Mouse (Mus musculus) embryonic fibroblast, embryonic 13.5 days (primary cell): ENCODE measurements around the gene Npr3.

Experiments used
- CTCF ChIP-seq: IDR thresholded peaks from 2 replicates; pipeline ENCODE4 v1.5.1; 2011; ENCODE audit warnings: mild to moderate bottlenecking, control low read depth, low read length, moderate library complexity, borderline replicate concordance; ENCODE audit not compliant: insufficient read depth
- POLR2A ChIP-seq: IDR thresholded peaks from 2 replicates; pipeline ENCODE4 v1.6.1; 2011; ENCODE audit warnings: low read depth, mild to moderate bottlenecking, control low read depth, low read length, moderate library complexity

DNA sequence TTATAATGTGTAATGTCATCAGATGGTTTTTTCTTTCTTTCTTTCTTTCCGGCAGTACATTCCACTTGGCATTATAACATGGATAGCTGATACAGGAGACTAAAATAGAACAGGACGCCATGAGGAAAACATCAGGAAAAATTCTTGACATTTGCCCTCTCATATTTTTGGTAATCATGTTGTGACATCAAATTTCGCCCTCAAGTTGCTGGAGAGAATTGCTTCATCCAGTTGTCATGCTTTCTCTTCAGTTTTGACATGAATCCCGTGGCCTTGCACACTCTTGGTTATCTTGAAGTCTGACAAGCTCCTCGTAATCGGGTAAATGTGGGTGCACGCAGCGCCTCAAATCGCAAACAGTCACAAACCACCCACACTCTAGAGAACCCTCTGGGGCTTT is 7.0 kb upstream of the Npr3 start:
- TF ChIP-seq CTCF (no peak), POLR2A (no peak)
